Mouse (Mus musculus) bone marrow macrophage, adult 2 months (primary cell): ENCODE measurements around the gene Ppp1r14b.

ENCODE experiments used
- CTCF ChIP-seq: IDR thresholded peaks from 2 replicates; pipeline ENCODE4 v1.5.1; 2012; ENCODE audit warnings: low read depth, mild to moderate bottlenecking, low read length, moderate library complexity
- POLR2A ChIP-seq: IDR thresholded peaks from 2 replicates; pipeline ENCODE4 v1.6.1; 2012; ENCODE audit warnings: mild to moderate bottlenecking, low read depth, low read length, borderline replicate concordance

DNA sequence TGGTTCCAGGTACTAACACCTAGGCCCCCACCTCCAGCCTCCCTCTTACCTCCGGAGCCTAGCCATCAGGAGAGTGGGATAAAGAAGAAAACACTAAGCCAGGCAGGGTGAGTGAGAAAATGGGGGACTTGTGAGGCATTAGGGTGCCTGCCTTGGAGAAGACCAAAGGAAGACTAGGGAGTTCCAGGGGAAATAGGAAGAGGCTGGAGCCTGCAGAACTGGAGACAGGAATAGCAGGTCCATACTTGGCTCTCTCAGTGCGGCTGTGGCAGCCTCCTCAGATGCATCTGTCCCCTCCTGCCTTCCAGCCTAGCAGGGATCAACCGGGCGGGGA, 41.7 kb upstream of the Ppp1r14b start:
- TF ChIP-seq CTCF, result no peak
- no peak for TF ChIP-seq POLR2A
